Mouse (Mus musculus): ENCODE measurements around the gene Pacsin2. TPM values are rescaled to one million over a fixed set of nuclear protein-coding genes. Genes with fewer than 3 reads are reported as not detected.

Pacsin2 gene
- polyA plus RNA-seq, 1 experiment = not detected

GRCm38 (mm10) chr15:83457541-83457940 is 6.9 kb downstream of the Pacsin2 start:
- 95% methylated on average over 1 of the region's 1 CpGs for WGBS
- TF ChIP-seq CTCF (IDR thresholded peaks at IDR 0.05; ENCODE audit: insufficient read depth, low read depth, low read length) = no peak
- no peak for TF ChIP-seq POLR2A (IDR thresholded peaks at IDR 0.05; ENCODE audit: insufficient read depth, low read depth, low read length)
- 0 out of 2 replicates have a peak overlapping the region, but pooled peaks have one; percentile 23 for H3K27ac ChIP-seq (ENCODE audit: insufficient read depth, low read depth, low read length)
- H3K4me1 ChIP-seq (ENCODE audit: control insufficient read depth, insufficient read depth, low read length) = peaks cover 13% of the 10 kb centered on the region
- H3K4me3 ChIP-seq (ENCODE audit: insufficient read depth, low read depth, low read length) = no peak overlapping the region

DNA sequence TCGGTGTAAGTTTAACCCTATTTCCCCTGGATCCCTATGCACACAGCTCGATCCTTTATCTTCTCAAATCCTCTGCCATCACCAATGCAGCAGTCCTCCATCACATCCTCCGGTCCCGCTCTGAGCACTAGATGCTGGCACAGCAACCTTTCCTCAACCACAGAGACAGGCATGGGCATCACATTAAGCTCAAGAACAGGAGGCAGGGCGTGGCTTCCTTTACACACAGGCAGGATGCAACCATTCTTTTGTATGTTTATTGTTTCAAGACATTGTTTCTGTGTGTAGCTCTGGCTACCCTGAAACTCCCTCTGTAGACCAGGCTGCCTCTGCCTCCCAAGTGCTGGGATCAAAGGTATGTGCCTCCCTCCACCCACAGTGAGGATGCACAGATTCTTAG is 8.8 kb downstream of the Pacsin2 start:
- H3K4me3 ChIP-seq (ENCODE audit: insufficient read depth, low read depth, low read length) = no peak overlapping the region
- 91% methylated on average over 5 of the region's 5 CpGs for WGBS
- H3K27ac ChIP-seq (ENCODE audit: insufficient read depth, low read depth, low read length) = no peak overlapping the region
- no peak for TF ChIP-seq CTCF (IDR thresholded peaks at IDR 0.05; ENCODE audit: insufficient read depth, low read depth, low read length)
- no peak for TF ChIP-seq POLR2A (IDR thresholded peaks at IDR 0.05; ENCODE audit: insufficient read depth, low read depth, low read length)
- H3K4me1 ChIP-seq (ENCODE audit: control insufficient read depth, insufficient read depth, low read length) = peaks cover 23% of the 10 kb centered on the region

- 66% methylated on average over 3 of the region's 3 CpGs for WGBS
- TF ChIP-seq CTCF (IDR thresholded peaks at IDR 0.05; ENCODE audit: insufficient read depth, low read depth, low read length) (no peak), POLR2A (IDR thresholded peaks at IDR 0.05; ENCODE audit: insufficient read depth, low read depth, low read length) (no peak)
- H3K4me3 ChIP-seq (ENCODE audit: insufficient read depth, low read depth, low read length) = no peak overlapping the region
- H3K27ac ChIP-seq (ENCODE audit: insufficient read depth, low read depth, low read length) = no peak overlapping the region
- H3K4me1 ChIP-seq (ENCODE audit: control insufficient read depth, insufficient read depth, low read length) = peaks cover 29% of the 10 kb centered on the region
Measured at GRCm38 (mm10) chr15:83455034-83455433, 9.4 kb downstream of the Pacsin2 start.

GRCm38 (mm10) chr15:83454419-83454818 is 10.0 kb downstream of the Pacsin2 start:
- TF ChIP-seq CTCF (IDR thresholded peaks at IDR 0.05; ENCODE audit: insufficient read depth, low read depth, low read length) = no peak
- no peak for TF ChIP-seq POLR2A (IDR thresholded peaks at IDR 0.05; ENCODE audit: insufficient read depth, low read depth, low read length)
- H3K27ac ChIP-seq (ENCODE audit: insufficient read depth, low read depth, low read length) = peak overlapping the region; percentile 94

GRCm38 (mm10) chr15:83453879-83454278 is 10.5 kb downstream of the Pacsin2 start:
- no peak overlapping the region for H3K4me3 ChIP-seq (ENCODE audit: insufficient read depth, low read depth, low read length)
- 65% methylated on average over 3 of the region's 3 CpGs for WGBS
- TF ChIP-seq POLR2A (IDR thresholded peaks at IDR 0.05; ENCODE audit: insufficient read depth, low read depth, low read length) = no peak
- no peak for TF ChIP-seq CTCF (IDR thresholded peaks at IDR 0.05; ENCODE audit: insufficient read depth, low read depth, low read length)
- peak overlapping the region; percentile 94 for H3K27ac ChIP-seq (ENCODE audit: insufficient read depth, low read depth, low read length)
- peaks cover 31% of the 10 kb centered on the region for H3K4me1 ChIP-seq (ENCODE audit: control insufficient read depth, insufficient read depth, low read length)

More at GRCm38 (mm10) chr15:83454419-83454818, 10.0 kb downstream of the Pacsin2 start:
- Histone ChIP-seq H3K4me3 (ENCODE audit: insufficient read depth, low read depth, low read length) (no peak overlapping the region), H3K4me1 (ENCODE audit: control insufficient read depth, insufficient read depth, low read length) (peaks cover 31% of the 10 kb centered on the region)
- WGBS = 41% methylated on average over 7 of the region's 7 CpGs

DNA sequence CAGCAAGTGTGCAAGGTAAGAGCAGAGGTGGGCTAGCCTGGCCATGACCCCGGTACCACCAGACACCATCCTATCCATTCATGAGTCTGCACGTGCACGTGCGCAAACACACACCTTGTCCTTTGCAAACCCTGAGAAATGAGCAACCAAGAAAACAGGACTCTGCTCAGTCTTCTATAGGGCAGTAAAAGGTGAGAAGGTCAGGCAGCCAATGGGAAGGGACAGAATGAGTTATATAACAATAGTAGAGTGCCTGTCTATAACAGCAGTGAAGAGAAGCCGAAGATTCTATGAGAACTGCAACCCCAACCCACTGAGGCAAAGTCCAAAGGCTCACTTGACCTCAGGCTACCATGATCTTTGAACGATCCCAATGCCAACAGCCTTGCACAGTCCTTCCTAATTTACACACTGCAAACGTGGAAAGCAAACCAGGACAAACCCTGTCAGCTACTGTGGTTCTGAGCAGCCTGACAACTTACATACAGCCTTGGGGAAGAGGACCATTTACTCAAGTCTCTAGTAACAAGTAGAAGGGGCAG is 12.1 kb downstream of the Pacsin2 start:
- WGBS = 77% methylated on average over 7 of the region's 7 CpGs
- Histone ChIP-seq H3K27ac (ENCODE audit: insufficient read depth, low read depth, low read length) (peak overlapping the region; percentile 95), H3K4me3 (ENCODE audit: insufficient read depth, low read depth, low read length) (no peak overlapping the region), H3K4me1 (ENCODE audit: control insufficient read depth, insufficient read depth, low read length) (peaks cover 41% of the 10 kb centered on the region)
- no peak for TF ChIP-seq POLR2A (IDR thresholded peaks at IDR 0.05; ENCODE audit: insufficient read depth, low read depth, low read length)
- no peak for TF ChIP-seq CTCF (IDR thresholded peaks at IDR 0.05; ENCODE audit: insufficient read depth, low read depth, low read length)

GRCm38 (mm10) chr15:83451621-83452210 is 12.7 kb downstream of the Pacsin2 start:
- Histone ChIP-seq H3K4me3 (ENCODE audit: insufficient read depth, low read depth, low read length) (no peak overlapping the region), H3K27ac (ENCODE audit: insufficient read depth, low read depth, low read length) (peak overlapping the region; percentile 95), H3K4me1 (ENCODE audit: control insufficient read depth, insufficient read depth, low read length) (peaks cover 41% of the 10 kb centered on the region)
- 9% methylated on average over 7 of the region's 7 CpGs for WGBS
- TF ChIP-seq POLR2A (IDR thresholded peaks at IDR 0.05; ENCODE audit: insufficient read depth, low read depth, low read length) (no peak), CTCF (IDR thresholded peaks at IDR 0.05; ENCODE audit: insufficient read depth, low read depth, low read length) (no peak)

DNA sequence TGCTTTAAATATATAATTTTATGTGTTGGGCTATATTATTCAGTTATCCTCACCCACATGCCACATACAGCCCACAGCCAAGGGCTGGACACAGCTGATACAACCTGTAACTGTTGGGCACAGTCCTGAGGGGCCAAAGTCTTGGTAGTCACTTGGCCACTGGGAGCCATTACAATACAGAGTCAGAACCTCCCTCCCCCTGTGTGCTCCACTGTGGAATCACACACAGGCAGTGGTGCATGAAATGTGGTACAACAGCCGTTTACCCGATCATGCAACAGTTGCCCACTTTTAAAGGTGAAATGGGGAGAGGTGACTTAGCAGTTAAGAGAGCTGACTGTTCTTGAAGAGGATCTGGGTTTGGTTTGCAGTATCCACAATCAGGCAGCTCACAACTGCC is 14.4 kb downstream of the Pacsin2 start:
- H3K4me1 ChIP-seq (ENCODE audit: control insufficient read depth, insufficient read depth, low read length) = peaks cover 43% of the 10 kb centered on the region
- 91% methylated on average over 2 of the region's 2 CpGs for whole genome bisulfite sequencing
- peak overlapping the region; percentile 95 for H3K27ac ChIP-seq (ENCODE audit: insufficient read depth, low read depth, low read length)
- TF ChIP-seq CTCF (IDR thresholded peaks at IDR 0.05; ENCODE audit: insufficient read depth, low read depth, low read length) (no peak), POLR2A (IDR thresholded peaks at IDR 0.05; ENCODE audit: insufficient read depth, low read depth, low read length) (no peak)
- no peak overlapping the region for H3K4me3 ChIP-seq (ENCODE audit: insufficient read depth, low read depth, low read length)

GRCm38 (mm10) chr15:83448646-83449045 is 15.8 kb downstream of the Pacsin2 start:
- TF ChIP-seq CTCF (IDR thresholded peaks at IDR 0.05; ENCODE audit: insufficient read depth, low read depth, low read length) = no peak
- no peak for TF ChIP-seq POLR2A (IDR thresholded peaks at IDR 0.05; ENCODE audit: insufficient read depth, low read depth, low read length)
- WGBS = 59% methylated on average over 5 of the region's 5 CpGs
- Histone ChIP-seq H3K4me3 (ENCODE audit: insufficient read depth, low read depth, low read length) (no peak overlapping the region), H3K4me1 (ENCODE audit: control insufficient read depth, insufficient read depth, low read length) (peaks cover 42% of the 10 kb centered on the region), H3K27ac (ENCODE audit: insufficient read depth, low read depth, low read length) (peak overlapping the region; percentile 80)

Measured in olfactory bulb, adult 2 months (tissue).